Mouse (Mus musculus): Measurements from ENCODE around the gene Sorbs2. TPM values are rescaled to one million over a fixed set of nuclear protein-coding genes. Genes with fewer than 3 reads are reported as not detected.
A peak's percentile ranks its signal among the peaks of the same experiment; 100 is the strongest.

Gene Sorbs2
- polyA plus RNA-seq (2016; fragmentation: Nextera tagmentation; extraction: Ambion mirVana): 31.8 and 38.9 TPM in 2 replicates

- Histone ChIP-seq H3K4me1 (peaks cover 10% of the 10 kb centered on the region), H3K36me3 (no peaks in the 10 kb centered on the region), H3K27me3 (no peaks in the 10 kb centered on the region), H3K27ac (peak within 1 kb of the TSS; percentile 8), H3K4me2 (replicated peaks) (peak within 1 kb of the TSS; percentile 50), H3K9me3 (no peaks in the 10 kb centered on the region), H3K9ac (peak within 1 kb of the TSS; percentile 34; the same call in 1 of the 2 replicates), H3K4me3 (peak within 1 kb of the TSS; percentile 34)
- 7% methylated on average over 16 of the region's 16 CpGs for WGBS
- 0 out of 2 replicates have a peak, but pooled peaks have one; percentile 35 for ATAC-seq (ENCODE audit: insufficient number of reproducible peaks, insufficient read depth, low FRiP score, low TSS enrichment)
Measured at GRCm38 (mm10) chr8:45507634-45508321, at the start of gene Sorbs2. Gene Sorbs2, plus strand, starts transcription at chr8:45507788.

GRCm38 (mm10) chr8:45457874-45458273 lies 49.7 kb upstream of the Sorbs2 start:
- Histone ChIP-seq H3K4me2 (replicated peaks) (no peak overlapping the region), H3K4me3 (no peak overlapping the region), H3K36me3 (no peaks in the 10 kb centered on the region), H3K9me3 (no peaks in the 10 kb centered on the region), H3K27ac (no peak overlapping the region), H3K27me3 (no peaks in the 10 kb centered on the region), H3K4me1 (no peaks in the 10 kb centered on the region), H3K9ac (no peak overlapping the region)
- ATAC-seq (ENCODE audit: insufficient number of reproducible peaks, insufficient read depth, low FRiP score, low TSS enrichment): no peak

GRCm38 (mm10) chr8:45469006-45469405 lies 38.6 kb upstream of the Sorbs2 start:
- H3K9me3 ChIP-seq: no peaks in the 10 kb centered on the region
- H3K27me3 ChIP-seq: no peaks in the 10 kb centered on the region
- 76% methylated on average over 2 of the region's 2 CpGs for WGBS
- H3K27ac ChIP-seq: no peak overlapping the region
- no peak overlapping the region for H3K4me2 ChIP-seq (replicated peaks)
- no peaks in the 10 kb centered on the region for H3K36me3 ChIP-seq
- no peaks in the 10 kb centered on the region for H3K4me1 ChIP-seq
- H3K4me3 ChIP-seq: no peak overlapping the region
- ATAC-seq (ENCODE audit: insufficient number of reproducible peaks, insufficient read depth, low FRiP score, low TSS enrichment): no peak
- H3K9ac ChIP-seq: no peak overlapping the region

- Histone ChIP-seq H3K36me3 (no peaks in the 10 kb centered on the region), H3K4me3 (no peak overlapping the region), H3K27me3 (no peaks in the 10 kb centered on the region), H3K27ac (no peak overlapping the region), H3K9ac (no peak overlapping the region), H3K4me1 (no peaks in the 10 kb centered on the region), H3K4me2 (replicated peaks) (no peak overlapping the region), H3K9me3 (no peaks in the 10 kb centered on the region)
- 78% methylated on average over 8 of the region's 8 CpGs for WGBS
- no peak for ATAC-seq (ENCODE audit: insufficient number of reproducible peaks, insufficient read depth, low FRiP score, low TSS enrichment)
Measured at GRCm38 (mm10) chr8:45469507-45470178, 37.9 kb upstream of the Sorbs2 start.

GRCm38 (mm10) chr8:45480886-45481285 lies 26.7 kb upstream of the Sorbs2 start:
- no peak overlapping the region for H3K4me3 ChIP-seq
- no peaks in the 10 kb centered on the region for H3K4me1 ChIP-seq
- ATAC-seq (ENCODE audit: insufficient number of reproducible peaks, insufficient read depth, low FRiP score, low TSS enrichment): no peak
- no peaks in the 10 kb centered on the region for H3K27me3 ChIP-seq
- H3K9ac ChIP-seq: no peak overlapping the region
- 67% methylated on average over 4 of the region's 4 CpGs for WGBS
- no peaks in the 10 kb centered on the region for H3K36me3 ChIP-seq
- H3K9me3 ChIP-seq: peaks cover 4% of the 10 kb centered on the region; the same call in 1 of the 2 replicates
- H3K4me2 ChIP-seq (replicated peaks): no peak overlapping the region
- no peak overlapping the region for H3K27ac ChIP-seq

GRCm38 (mm10) chr8:45486281-45486680 lies 21.3 kb upstream of the Sorbs2 start:
- Histone ChIP-seq H3K27ac (no peak overlapping the region), H3K4me3 (no peak overlapping the region), H3K4me2 (replicated peaks) (no peak overlapping the region), H3K36me3 (no peaks in the 10 kb centered on the region), H3K9me3 (no peaks in the 10 kb centered on the region), H3K9ac (no peak overlapping the region), H3K27me3 (no peaks in the 10 kb centered on the region), H3K4me1 (no peaks in the 10 kb centered on the region)
- no peak for ATAC-seq (ENCODE audit: insufficient number of reproducible peaks, insufficient read depth, low FRiP score, low TSS enrichment)
- WGBS: 82% methylated on average over 3 of the region's 3 CpGs

GRCm38 (mm10) chr8:45503971-45504370 lies 3.6 kb upstream of the Sorbs2 start:
- Histone ChIP-seq H3K27ac (no peak overlapping the region), H3K36me3 (no peaks in the 10 kb centered on the region), H3K4me3 (no peak overlapping the region), H3K9me3 (no peaks in the 10 kb centered on the region), H3K4me1 (peaks cover 10% of the 10 kb centered on the region), H3K9ac (no peak overlapping the region), H3K4me2 (replicated peaks) (no peak overlapping the region), H3K27me3 (no peaks in the 10 kb centered on the region)
- WGBS: 90% methylated on average over 7 of the region's 7 CpGs
- ATAC-seq (ENCODE audit: insufficient number of reproducible peaks, insufficient read depth, low FRiP score, low TSS enrichment): no peak

GRCm38 (mm10) chr8:45506376-45506775 lies 1.2 kb upstream of the Sorbs2 start:
- no peak overlapping the region for H3K4me3 ChIP-seq
- H3K9ac ChIP-seq: no peak overlapping the region
- 80% methylated on average over 4 of the region's 4 CpGs for WGBS
- H3K4me2 ChIP-seq (replicated peaks): no peak overlapping the region
- no peaks in the 10 kb centered on the region for H3K9me3 ChIP-seq
- peaks cover 10% of the 10 kb centered on the region for H3K4me1 ChIP-seq
- no peak for ATAC-seq (ENCODE audit: insufficient number of reproducible peaks, insufficient read depth, low FRiP score, low TSS enrichment)
- no peak overlapping the region for H3K27ac ChIP-seq
- no peaks in the 10 kb centered on the region for H3K27me3 ChIP-seq
- H3K36me3 ChIP-seq: no peaks in the 10 kb centered on the region

GRCm38 (mm10) chr8:45507277-45507633 lies 333 bp upstream of the Sorbs2 start:
- 38% methylated on average over 8 of the region's 8 CpGs for WGBS
- Histone ChIP-seq H3K9me3 (no peaks in the 10 kb centered on the region), H3K4me3 (peak overlapping the region; percentile 34), H3K36me3 (no peaks in the 10 kb centered on the region), H3K4me1 (peaks cover 10% of the 10 kb centered on the region), H3K27ac (peak overlapping the region; percentile 8; the same call in 1 of the 2 replicates), H3K27me3 (no peaks in the 10 kb centered on the region), H3K9ac (no peak overlapping the region), H3K4me2 (replicated peaks) (peak overlapping the region; percentile 50)
- 0 out of 2 replicates have a peak, but pooled peaks have one; percentile 56 for ATAC-seq (ENCODE audit: insufficient number of reproducible peaks, insufficient read depth, low FRiP score, low TSS enrichment)

GRCm38 (mm10) chr8:45508521-45509104 lies 1.0 kb downstream of the Sorbs2 start:
- Histone ChIP-seq H3K27me3 (no peaks in the 10 kb centered on the region), H3K9me3 (no peaks in the 10 kb centered on the region), H3K36me3 (no peaks in the 10 kb centered on the region), H3K4me3 (peak overlapping the region; percentile 34), H3K9ac (no peak overlapping the region), H3K4me1 (peaks cover 10% of the 10 kb centered on the region), H3K27ac (no peak overlapping the region), H3K4me2 (replicated peaks) (peak overlapping the region; percentile 50)
- no peak for ATAC-seq (ENCODE audit: insufficient number of reproducible peaks, insufficient read depth, low FRiP score, low TSS enrichment)
- WGBS: 56% methylated on average over 7 of the region's 7 CpGs

GRCm38 (mm10) chr8:45512369-45512768 lies 4.8 kb downstream of the Sorbs2 start:
- ATAC-seq (ENCODE audit: insufficient number of reproducible peaks, insufficient read depth, low FRiP score, low TSS enrichment): no peak
- peaks cover 8% of the 10 kb centered on the region for H3K4me1 ChIP-seq
- H3K4me2 ChIP-seq (replicated peaks): no peak overlapping the region
- H3K27ac ChIP-seq: no peak overlapping the region
- H3K36me3 ChIP-seq: no peaks in the 10 kb centered on the region
- no peaks in the 10 kb centered on the region for H3K9me3 ChIP-seq
- no peak overlapping the region for H3K4me3 ChIP-seq
- no peak overlapping the region for H3K9ac ChIP-seq
- H3K27me3 ChIP-seq: no peaks in the 10 kb centered on the region

GRCm38 (mm10) chr8:45521595-45521994 lies 14.0 kb downstream of the Sorbs2 start:
- Histone ChIP-seq H3K27me3 (no peaks in the 10 kb centered on the region), H3K9ac (no peak overlapping the region), H3K4me2 (replicated peaks) (no peak overlapping the region), H3K4me3 (no peak overlapping the region), H3K4me1 (no peaks in the 10 kb centered on the region), H3K9me3 (no peaks in the 10 kb centered on the region), H3K27ac (no peak overlapping the region), H3K36me3 (no peaks in the 10 kb centered on the region)
- 78% methylated on average over 6 of the region's 6 CpGs for WGBS
- no peak for ATAC-seq (ENCODE audit: insufficient number of reproducible peaks, insufficient read depth, low FRiP score, low TSS enrichment)

Data from embryonic facial prominence, embryonic 12.5 days (tissue).